Mouse (Mus musculus) left cerebral cortex, adult 2 months (tissue): ENCODE results near the gene Kif5a. TPM values are rescaled to one million over a fixed set of nuclear protein-coding genes. Genes with fewer than 3 reads are reported as not detected.

Experiments used
- DNase-seq, 2 experiments: peaks; one replicate each; pipeline ENCODE4 v3.0.0; 2021 to 2022; ENCODE audit warnings: low spot score in 2 of 2, mixed read lengths in 1 of 2; ENCODE audit errors: extremely low spot score in 1 of 2
- H3K27ac ChIP-seq: fragments of 200-600 bp; 2 replicates; pipeline ENCODE4 v1.8.1; 2022
- H3K4me3 ChIP-seq: fragments of 200-600 bp; 2 replicates; pipeline ENCODE4 v1.8.1; 2022
- CTCF ChIP-seq: fragments of 200-600 bp; IDR thresholded peaks from 2 replicates; pipeline ENCODE4 v1.8.1; 2022; ENCODE audit warnings: antibody characterized with exemption, mild to moderate bottlenecking, moderate library complexity
- intact Hi-C: fragments of 180-260 bp; cut with DNase I; formaldehyde crosslinking; loops from one replicate; pipeline ENCODE4 v1.15.1; 2025
- total RNA-seq, 2 experiments: library from RNA; stranded (reverse); gene quantifications; 2 replicates each; pipeline ENCODE4 v1.2.3; 2021

Gene Kif5a
- total RNA-seq, 2 experiments from 2014 or later: 1,016 to 1,023 TPM

- H3K4me3 ChIP-seq: no peak overlapping the region
- no peak overlapping the region for H3K27ac ChIP-seq
- TF ChIP-seq CTCF: no peak
- intact Hi-C loops: no loop called here
- no peak for DNase-seq
Observed at GRCm38 (mm10) chr10:127295986-127296794, 33.0 kb upstream of the Kif5a start.

GRCm38 (mm10) chr10:127294895-127295510 is 31.9 kb upstream of the Kif5a start:
- TF ChIP-seq CTCF: no peak

DNA sequence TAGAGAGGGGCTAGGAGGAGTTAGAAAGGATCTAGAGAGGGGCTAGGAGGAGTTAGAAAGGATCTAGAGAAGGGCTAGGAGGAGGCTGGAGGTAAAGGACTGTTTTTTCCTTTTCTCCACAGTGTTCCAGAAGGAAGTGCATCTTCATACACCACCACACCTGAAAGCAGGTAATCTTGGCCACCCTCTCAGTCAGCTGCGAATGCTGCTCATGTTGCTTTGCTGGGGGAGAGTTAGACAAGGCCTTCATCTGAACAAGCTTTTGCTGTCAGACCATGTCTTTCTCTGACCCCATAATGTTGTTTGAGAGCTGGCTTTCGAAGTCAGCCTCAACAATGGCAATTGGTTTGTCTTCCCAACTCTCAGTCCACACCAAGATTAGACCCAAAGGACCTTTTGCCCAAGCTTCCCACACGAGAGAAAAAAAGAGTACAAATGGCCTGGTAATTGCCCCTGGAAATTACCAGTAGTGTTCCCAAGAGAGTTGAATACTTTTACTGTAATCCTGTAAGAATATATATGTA is 30.5 kb upstream of the Kif5a start:
- intact Hi-C loops: no loop called here
- no peak for DNase-seq
- no peak overlapping the region for H3K4me3 ChIP-seq
- 0 out of 2 replicates have a peak overlapping the region, but pooled peaks have one; percentile 32 for H3K27ac ChIP-seq
- TF ChIP-seq CTCF: no peak

More at GRCm38 (mm10) chr10:127294895-127295510, 31.9 kb upstream of the Kif5a start:
- DNase-seq: no peak
- Histone ChIP-seq H3K27ac (no peak overlapping the region), H3K4me3 (no peak overlapping the region)
- intact Hi-C loops: no loop called here

DNA sequence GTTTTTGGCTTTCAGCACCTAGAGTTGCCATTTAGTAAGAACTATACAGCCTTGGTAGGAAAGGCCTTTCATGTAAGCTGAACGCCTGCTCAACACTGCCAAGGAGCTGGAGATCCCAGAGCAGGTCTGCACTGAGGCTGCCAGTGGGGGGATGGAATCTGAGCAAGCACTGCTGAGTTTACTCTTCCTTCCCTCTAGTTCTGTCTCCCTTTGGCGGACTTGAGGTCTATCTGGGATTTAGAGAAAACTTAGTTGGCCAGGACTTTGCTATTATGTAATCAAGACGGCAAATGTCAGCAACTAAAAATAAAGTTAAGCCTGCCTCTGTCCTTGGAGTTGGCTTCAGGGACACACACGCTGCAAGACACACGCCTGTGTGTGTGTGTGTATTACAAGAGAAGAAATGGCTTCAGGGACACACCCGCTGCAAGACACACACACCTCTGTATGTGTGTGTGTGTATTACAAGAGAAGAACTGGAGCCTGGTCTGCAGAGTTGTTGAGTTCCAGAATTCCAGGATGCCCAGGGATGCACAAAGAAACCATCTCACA is 29.9 kb upstream of the Kif5a start:
- intact Hi-C loops: no loop called here
- Histone ChIP-seq H3K4me3 (0 out of 2 replicates have a peak overlapping the region, but pooled peaks have one; percentile 9), H3K27ac (no peak overlapping the region)
- TF ChIP-seq CTCF: no peak
- DNase-seq: no peak

GRCm38 (mm10) chr10:127291881-127292638 is 28.9 kb upstream of the Kif5a start:
- Histone ChIP-seq H3K27ac (peak overlapping the region; percentile 4; the same call in 1 of the 2 replicates), H3K4me3 (peak overlapping the region; percentile 64)
- intact Hi-C loops: no loop called here
- no peak for TF ChIP-seq CTCF
- no peak for DNase-seq

- intact Hi-C loops: loop anchor here (1.0 kb wide), 1 partner anchor 20 kb away; the partner anchor contains the start of gene Mars
- peak overlapping the region; percentile 99 for H3K27ac ChIP-seq
- DNase-seq: peak; percentile 47 to 53
- peak overlapping the region; percentile 64 for H3K4me3 ChIP-seq
- TF ChIP-seq CTCF: no peak
Observed at GRCm38 (mm10) chr10:127290930-127291880, 28.1 kb upstream of the Kif5a start.

- H3K4me3 ChIP-seq: peak overlapping the region; percentile 64
- DNase-seq: peak; percentile 99 to 100
- intact Hi-C loops: loop anchor here (1.0 kb wide), 1 partner anchor 21 kb away; the partner anchor contains the start of gene Mars
Observed at GRCm38 (mm10) chr10:127290307-127290929, 27.3 kb upstream of the Kif5a start.

DNA sequence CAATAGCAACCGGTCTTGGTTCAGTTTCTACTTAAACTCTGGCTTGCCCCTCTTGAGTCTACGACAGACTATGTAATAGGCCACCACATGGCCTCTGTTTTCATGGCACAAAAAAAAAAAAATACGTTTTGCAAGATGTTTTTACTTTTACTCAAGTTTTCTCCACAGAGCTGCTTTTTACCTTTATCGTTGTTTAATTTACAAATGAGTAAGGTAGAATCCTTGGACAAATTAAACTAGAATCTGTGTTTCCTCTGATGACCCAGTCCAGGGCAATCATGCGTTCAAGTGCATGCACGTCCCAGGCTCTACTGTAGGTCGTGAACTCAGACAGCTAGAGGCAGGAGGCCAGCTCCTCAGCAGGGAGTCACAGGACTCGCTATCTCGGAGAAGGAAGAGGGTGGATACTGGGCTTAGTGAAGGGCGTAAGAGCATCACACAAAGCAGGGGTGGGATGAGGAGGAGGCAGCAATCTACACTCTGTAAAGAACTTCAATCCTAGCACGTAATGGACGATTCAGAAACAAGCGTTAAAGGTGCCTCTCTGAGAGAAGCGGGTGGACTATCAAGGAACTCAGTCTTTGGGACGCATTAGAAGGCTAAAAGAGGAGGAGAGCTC is 26.5 kb upstream of the Kif5a start:
- peak in 1 of 2 experiments; percentile 34 for DNase-seq
- Histone ChIP-seq H3K27ac (peak overlapping the region; percentile 99), H3K4me3 (peak overlapping the region; percentile 64)
- no peak for TF ChIP-seq CTCF
- intact Hi-C loops: loop anchor here (1.0 to 2.0 kb wide), 2 partner anchors 22 to 79 kb away; partner anchors contain the start of genes Mars and Pip4k2c

More at GRCm38 (mm10) chr10:127290307-127290929, 27.3 kb upstream of the Kif5a start:
- peak overlapping the region; percentile 99 for H3K27ac ChIP-seq
- TF ChIP-seq CTCF: no peak

DNA sequence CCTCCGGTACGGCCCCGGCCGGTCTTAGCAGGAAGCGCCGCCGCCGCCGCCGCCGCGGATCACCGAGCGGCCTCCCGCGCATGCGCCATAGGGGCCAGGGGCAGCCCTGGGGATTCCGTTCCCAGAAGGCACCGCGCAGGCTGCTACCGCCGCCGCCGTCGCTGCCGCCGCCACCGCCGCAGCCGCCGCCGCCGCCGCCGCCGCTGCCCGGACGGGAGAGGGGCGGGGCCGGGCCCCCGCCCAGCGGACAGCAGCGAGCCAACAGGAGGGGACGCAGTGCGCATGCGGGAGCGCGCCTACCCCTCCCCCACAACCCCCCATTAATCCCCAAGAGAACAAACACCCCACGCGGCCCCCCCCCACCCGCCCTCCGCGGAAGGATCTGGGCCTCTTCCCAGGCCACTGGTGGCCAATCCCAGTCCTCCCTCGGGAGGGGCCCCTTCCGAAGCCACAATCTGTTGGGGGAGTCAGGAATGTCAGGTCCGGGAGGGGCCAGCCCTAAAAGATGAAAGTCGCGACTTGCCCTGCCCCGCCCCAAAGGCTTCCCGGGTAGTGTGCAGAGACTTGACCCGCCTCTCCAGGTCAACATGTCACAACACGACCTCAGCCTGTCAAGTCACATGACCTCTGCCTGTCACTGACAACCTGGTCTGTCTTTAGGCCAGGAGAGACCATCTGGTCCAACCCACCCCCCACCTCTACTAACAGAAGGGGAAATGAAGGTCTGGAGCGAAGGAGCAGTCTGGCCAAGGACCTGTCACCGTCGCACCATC is 25.8 kb upstream of the Kif5a start, which contains the start of gene Mbd6:
Gene Mbd6 (minus strand): TSS at position 219 of the 773 bp plus-strand sequence.
- peak within 1 kb of the TSS; percentile 99 for H3K27ac ChIP-seq
- intact Hi-C loops: loop anchor here (1.0 to 2.0 kb wide), 2 partner anchors 23 to 78 kb away; partner anchors contain the start of genes Dctn2 and Pip4k2c

More for the DNA sequence above, 25.8 kb upstream of the Kif5a start, which contains the start of gene Mbd6:
- no peak for TF ChIP-seq CTCF
- peak within 1 kb of the TSS; percentile 64 for H3K4me3 ChIP-seq
- peak; percentile 88 to 89 for DNase-seq
